Mouse (Mus musculus): Measurements from ENCODE around the gene Cmtm3. TPM values are rescaled to one million over a fixed set of nuclear protein-coding genes. Genes with fewer than 3 reads are reported as not detected.

Cmtm3 gene
- polyA plus RNA-seq, 1 experiment, result 20.9 TPM

DNA sequence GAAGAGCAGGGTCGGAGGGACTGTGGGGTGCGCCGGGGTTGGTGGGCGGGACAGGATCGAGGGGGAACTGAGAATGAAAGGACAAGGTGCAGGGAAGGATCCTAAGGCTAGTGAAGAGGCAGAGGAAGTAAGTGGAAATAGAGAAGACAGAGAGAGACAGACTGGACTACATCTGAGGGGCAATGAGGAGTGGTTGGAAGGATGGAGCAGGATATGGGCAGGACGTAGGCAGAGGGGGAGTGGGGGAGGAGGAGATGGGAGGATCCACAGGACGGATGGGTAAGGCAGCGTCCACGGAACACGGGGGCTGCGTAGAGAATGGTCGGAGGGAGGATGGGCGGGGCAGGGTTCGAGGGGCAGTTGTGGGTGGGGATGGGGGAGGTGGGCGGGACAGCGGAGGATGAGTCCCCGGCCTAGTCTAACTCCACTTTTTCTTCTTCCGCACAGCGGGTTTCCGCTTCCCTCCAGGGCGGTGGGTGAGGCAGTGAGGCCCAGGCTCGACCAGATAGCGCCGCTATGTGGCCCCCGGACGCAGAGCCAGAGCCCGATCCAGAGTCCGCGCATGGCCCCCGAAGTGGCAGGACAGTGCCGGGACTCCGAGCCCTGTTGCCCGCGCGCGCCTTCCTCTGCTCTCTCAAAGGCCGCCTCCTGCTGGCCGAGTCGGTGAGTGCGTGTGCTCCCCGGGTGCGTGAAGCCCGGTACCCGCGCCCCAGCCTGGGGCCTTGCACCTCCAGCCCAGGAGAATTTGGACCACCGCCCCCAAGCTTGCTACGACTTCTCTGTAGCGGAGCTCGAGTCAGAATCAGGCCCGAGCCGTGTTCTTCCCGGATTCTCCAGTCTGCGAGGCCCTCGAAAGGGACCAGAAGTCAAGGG lies 1.3 kb downstream of the Cmtm3 start:
- under 1% methylated on average over 54 of the region's 54 CpGs for WGBS
- no peak for DNase-seq (ENCODE audit: low read depth, low spot score)

DNA sequence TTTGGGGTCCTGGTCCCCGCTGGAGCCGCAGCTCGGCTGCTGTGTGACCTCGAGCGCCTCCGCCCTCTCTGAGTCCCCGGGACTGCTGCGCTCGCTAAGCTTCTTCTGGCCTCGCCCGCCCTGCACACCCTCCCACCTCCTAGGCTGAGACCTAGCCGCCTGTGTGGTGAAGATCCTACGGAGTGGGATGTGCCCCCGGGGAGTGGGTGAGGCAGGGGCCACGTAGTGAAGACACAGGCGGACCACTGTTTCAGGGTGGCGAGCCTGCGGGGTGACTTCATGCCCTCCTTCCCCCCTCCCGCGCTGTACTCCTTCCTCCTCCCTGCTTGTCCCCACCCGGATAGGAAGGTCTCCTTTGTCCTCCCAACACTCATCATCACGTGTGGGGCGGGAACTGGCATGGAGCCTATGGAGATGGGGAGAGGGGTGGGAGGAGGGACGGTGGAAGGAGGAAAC lies 1.9 kb downstream of the Cmtm3 start:
- WGBS, result 1% methylated on average over 24 of the region's 24 CpGs
- DNase-seq (ENCODE audit: low read depth, low spot score), result no peak

DNA sequence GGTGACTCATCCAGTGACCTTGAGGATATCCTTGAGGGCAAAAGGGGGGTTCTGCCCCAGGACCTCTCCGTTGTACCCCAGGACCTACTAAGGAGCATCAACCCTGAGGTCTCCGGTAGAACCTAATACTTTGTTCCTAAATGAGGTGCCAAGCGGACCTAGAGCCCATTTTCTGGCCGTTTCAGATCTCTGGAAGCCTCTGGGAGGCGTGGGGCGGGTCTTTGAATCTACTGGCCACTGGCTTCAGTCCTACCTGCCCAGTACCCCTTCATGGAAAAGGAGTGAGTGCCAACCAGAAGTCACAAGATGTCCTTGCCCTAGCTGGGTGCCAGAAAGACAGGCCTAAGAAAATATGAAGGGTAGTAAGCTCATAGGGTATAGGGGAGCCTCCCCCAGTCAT lies 2.5 kb downstream of the Cmtm3 start:
- no peak for DNase-seq (ENCODE audit: low read depth, low spot score)
- WGBS, result 59% methylated on average over 6 of the region's 6 CpGs

DNA sequence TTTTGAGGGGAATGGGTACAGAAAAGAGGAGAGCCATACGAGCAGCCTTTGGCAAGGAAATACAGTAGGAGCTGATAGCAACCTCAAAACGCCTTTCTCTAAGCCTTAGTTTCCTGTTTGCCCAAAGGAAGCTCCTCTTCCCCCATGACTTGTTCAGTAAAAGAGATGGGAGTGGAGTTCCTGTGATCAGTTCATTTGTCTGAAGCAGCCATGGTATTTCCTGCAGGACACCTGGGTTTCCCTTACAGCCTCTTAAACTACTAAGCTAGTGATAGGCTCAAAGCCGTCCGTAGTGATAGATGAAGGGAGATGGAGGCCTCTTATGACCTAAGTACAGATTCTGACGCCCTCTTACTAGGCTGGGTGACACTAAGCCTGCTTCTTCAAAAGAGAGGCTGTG lies 3.2 kb downstream of the Cmtm3 start:
- 73% methylated on average over 5 of the region's 5 CpGs for whole genome bisulfite sequencing
- DNase-seq (ENCODE audit: low read depth, low spot score), result no peak

DNA sequence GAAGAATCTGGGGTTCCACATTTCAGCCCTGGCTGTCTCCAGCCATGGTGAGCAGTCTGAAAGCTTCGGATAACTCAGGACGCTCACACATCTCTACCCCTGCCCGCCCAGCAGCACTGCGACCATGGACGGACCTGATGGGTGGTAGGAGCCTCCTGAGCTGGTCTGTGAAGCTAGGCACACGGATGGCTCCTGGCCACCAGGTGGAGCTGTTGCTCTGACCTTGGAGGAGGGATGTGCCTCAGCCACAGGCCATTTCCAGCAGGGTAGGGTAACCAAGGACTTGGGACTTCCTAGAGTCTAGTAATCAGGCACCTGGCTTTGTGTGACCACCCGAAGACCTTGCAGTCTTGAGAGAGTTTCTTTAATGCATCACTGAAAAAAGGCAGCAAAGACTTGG lies 4.7 kb downstream of the Cmtm3 start:
- DNase-seq (ENCODE audit: low read depth, low spot score), result peak; percentile 74
- WGBS, result 6% methylated on average over 7 of the region's 7 CpGs

DNA sequence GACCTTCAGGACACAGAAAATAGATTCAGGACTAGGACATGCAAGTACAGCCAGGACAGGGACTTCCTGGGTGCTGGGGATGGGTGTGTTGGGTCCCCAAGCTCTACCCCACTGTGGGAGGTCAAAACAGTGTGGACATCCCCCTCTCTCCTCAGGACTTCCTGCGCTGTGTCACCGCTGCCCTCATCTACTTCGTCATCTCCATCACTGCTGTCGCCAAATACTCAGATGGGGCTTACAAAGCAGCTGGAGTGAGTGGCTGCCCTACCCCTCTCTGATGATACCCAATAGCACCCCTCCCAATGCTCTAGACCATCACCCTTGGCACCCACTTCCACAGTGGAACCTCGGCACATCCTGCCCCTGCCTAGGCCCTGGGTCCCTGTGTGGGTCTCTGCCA lies 5.4 kb downstream of the Cmtm3 start:
- WGBS, result 93% methylated on average over 5 of the region's 5 CpGs
- DNase-seq (ENCODE audit: low read depth, low spot score), result no peak

DNA sequence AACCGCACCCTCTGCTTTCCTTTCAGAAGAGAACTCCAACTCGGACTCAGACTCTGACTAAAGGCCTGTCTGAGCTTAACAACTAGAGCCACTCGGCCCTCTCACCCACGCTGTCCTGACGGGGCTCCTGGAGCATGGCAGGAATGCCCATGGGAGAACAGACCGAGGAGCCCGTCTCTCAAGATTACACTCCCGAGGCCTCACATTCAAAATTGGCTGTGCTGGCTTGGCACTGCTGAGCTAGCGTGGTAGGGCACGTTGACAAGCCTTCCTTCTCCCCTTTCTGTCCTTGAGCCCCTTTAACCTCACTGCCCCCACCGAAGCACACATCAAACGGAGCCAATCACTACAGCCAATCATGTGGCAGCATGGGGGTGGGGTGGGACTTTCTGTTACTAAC lies 7.5 kb downstream of the Cmtm3 start:
- no peak for DNase-seq (ENCODE audit: low read depth, low spot score)
- 76% methylated on average over 12 of the region's 12 CpGs for WGBS

DNA sequence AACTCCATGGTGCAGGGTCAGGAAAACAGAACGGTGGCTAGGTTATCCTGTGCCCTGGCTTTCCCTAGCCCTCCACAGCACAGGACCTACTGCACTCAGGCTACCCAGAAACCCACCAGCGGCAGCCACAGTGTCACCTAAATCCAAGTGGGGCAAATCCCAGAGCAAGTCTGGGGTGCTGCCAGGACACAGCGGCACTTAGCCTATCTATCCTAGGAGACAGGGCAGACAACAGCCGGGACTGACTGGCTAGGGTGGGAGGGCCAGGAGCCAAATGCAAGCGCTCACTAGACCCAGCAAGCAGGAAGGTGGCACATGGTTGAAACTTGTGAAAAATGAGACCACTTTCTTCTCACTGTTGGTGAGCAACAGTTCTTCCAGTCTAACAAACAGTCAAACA lies 9.8 kb downstream of the Cmtm3 start:
- DNase-seq (ENCODE audit: low read depth, low spot score), result no peak
- WGBS, result 83% methylated on average over 5 of the region's 5 CpGs

DNA sequence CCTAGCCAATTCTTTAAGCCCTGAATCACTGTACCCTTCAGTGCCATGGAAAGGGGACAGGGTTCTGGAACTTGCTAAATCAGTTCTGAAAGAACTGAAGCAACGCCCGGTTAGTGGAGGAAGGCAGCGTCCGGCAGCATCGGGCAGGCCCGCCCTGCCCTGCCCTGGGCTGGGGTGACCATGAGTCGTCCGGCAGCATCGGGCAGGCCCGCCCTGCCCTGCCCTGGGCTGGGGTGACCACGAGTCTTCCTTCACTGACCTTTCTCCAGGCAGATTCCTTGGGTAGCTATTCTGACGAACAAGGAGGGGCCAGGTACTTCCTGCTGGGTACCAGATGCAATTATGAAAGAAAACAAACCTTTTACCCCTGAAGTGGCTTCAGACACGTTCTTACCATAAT lies 10.8 kb downstream of the Cmtm3 start:
- DNase-seq (ENCODE audit: low read depth, low spot score), result no peak
- WGBS, result 31% methylated on average over 13 of the region's 13 CpGs

DNA sequence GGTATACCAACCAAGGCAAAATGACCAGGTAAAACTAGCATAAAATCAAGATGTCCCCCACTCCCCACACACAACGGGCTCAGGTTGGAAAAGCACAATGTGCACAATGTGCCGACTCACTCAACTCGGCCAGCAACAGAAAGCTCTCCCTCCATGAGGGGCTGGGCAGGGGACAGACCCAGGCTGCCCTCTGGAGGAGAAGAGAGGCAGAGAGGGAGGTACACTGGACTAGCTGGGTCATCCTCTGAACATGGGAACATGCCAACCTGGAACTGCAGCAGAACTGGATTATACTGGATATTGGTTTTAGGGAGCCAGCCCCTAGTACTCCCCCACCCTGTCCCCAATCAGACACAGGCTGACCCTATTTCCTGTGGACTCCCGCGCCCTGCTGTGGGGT lies 14.0 kb downstream of the Cmtm3 start:
- DNase-seq (ENCODE audit: low read depth, low spot score), result no peak
- 71% methylated on average over 5 of the region's 5 CpGs for WGBS

DNA sequence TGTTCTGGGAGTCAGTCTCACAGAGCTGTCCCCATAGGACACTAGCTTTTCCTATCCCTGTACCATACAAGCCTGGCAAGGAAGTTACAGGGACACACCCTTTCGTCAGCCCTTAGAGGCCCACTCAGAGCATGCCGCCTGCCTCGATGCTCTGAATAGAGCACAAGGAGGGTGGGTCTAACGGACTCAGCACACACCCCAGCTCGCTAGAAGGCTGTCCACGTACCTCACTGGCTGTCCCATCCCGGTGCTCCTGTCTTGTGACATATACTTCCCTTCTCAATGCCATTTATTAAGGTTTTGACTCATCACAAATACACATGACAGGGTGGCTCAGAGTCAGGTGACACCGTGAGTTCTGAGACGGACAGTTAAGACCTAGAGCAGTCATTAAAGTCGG lies 15.3 kb downstream of the Cmtm3 start:
- 76% methylated on average over 10 of the region's 10 CpGs for WGBS
- no peak for DNase-seq (ENCODE audit: low read depth, low spot score)

DNA sequence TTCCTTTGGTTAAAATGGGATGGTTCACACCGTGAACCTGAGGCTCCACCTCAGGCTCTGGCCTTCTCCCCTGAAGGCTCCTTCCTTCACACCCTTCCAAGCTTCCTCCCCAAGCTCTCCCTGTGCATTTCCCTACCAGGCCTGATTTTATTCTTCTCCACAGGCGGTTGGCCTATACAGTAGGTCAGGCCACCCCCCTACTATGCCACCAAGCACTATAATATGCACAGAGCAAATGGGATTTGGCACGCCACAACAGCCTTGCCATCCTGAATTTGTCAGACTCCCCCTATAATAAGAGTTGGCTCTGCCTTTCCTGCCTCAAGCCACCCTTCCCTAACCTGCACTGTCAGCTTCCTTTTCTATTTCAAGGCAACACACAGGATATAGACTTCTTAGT lies 19.4 kb downstream of the Cmtm3 start:
- no peak for DNase-seq (ENCODE audit: low read depth, low spot score)
- 86% methylated on average over 3 of the region's 3 CpGs for WGBS

DNA sequence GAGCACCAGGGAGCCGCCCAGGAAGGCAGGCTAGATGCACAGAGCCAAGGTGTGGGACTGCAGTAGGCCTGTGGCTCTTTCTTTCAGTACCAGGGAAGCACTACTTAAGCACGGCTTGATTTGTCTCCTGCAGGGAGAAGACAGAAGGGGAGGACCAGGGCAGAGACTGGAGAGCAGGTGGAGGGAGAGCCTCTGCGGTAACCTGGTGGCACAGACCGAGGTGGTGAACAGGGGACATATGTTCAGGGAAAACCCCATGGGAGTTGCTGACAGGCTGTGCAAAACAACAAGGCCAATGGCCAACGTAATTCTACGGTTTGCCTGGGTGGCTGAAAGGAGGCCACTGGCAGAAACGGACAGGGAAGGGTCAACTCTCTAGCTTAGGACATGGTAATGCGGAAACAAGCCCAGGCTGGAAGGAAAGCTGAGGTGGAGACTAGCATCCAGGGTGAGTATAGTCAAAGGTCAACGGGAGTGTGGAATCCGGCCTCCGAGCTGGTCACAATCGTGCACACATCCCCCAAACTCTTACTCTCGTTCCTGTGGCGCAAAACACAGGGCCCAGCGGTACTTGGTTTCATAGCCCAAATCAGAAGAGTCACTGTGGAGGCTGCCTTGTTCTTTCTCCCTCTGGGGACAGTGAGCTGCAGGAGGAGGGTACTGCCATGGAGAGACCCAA lies 20.7 kb downstream of the Cmtm3 start:
- no peak for DNase-seq (ENCODE audit: low read depth, low spot score)
- WGBS, result 79% methylated on average over 15 of the region's 15 CpGs

DNA sequence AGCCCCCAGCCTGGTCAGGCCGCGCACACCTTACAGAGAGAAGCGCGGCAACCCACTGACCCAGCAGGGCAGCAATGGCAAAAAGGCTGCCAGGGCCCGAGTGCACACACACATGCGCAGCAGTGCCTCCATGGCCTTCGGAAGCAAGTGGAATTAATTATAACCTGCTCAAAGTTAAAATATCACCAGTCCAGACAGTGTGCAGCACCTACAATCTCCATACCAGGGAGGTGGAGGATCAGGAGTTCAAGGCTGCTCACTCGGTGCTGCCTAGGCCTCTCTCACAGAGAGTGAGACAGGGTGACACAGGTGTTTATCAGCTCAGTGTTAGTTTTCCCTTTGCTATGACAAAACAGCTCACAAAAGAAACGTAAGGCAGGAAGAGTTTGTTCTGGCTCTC lies 26.5 kb downstream of the Cmtm3 start:
- 85% methylated on average over 9 of the region's 9 CpGs for WGBS
- DNase-seq (ENCODE audit: low read depth, low spot score), result no peak

DNA sequence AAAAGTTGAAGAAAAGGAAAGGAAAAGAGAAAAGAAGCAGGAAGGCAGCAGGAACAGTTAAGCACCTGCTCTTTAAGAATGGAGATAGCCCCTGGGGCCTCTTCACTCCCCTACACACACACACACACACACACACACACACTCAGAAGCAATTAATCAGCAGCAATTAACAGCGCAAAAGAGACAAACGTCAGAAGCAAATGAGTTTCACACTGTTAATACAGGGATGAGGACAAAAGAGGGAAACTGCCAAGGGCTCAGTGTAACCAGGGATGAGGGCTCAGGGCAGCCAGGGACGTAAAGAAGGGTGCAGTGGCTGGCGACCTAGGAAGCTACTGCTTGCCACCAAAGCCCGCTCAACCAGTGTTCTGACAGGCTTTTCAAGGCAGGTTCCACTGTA lies 28.2 kb downstream of the Cmtm3 start:
- 73% methylated on average over 5 of the region's 5 CpGs for WGBS
- DNase-seq (ENCODE audit: low read depth, low spot score), result no peak

DNA sequence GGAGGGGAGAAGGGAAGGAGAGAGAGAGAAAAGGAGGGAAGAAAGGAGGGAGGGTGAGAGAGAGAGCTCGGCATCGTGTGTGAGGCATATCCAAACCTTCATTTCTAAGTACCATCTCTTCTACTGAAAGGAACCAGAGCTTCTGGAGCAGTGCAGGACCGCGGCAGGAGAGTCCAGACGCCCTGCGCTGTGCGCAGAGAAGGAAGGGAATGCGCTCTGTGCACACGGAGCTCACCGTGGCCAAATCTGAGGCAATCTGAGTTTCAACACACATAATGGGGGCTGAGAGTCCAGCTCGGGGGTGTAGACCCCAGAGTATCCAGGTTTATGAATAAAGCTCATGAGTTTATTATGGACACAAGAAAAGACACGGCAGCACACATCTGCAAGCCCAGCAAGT lies 30.4 kb downstream of the Cmtm3 start:
- WGBS, result 68% methylated on average over 12 of the region's 12 CpGs
- no peak for DNase-seq (ENCODE audit: low read depth, low spot score)

DNA sequence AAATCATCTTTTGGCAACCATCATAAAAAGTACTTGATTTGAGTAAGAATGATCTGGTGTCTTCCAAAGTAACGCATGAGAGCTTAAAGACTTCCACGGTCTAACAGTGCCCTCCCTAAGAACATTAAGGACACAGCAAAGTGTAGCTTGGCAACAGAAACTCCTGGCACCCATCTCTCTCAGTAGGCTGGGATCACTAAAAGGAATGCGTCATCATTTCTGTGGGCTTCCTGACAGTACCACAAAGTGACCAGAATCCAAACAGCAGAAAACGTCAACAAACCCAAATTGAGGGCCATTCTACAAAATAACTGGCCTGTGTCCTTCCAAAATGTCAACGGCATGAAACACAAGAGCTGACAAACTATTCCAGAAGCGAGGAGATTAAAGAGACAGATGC lies 30.9 kb downstream of the Cmtm3 start:
- WGBS, result 63% methylated on average over 6 of the region's 6 CpGs
- no peak for DNase-seq (ENCODE audit: low read depth, low spot score)

DNA sequence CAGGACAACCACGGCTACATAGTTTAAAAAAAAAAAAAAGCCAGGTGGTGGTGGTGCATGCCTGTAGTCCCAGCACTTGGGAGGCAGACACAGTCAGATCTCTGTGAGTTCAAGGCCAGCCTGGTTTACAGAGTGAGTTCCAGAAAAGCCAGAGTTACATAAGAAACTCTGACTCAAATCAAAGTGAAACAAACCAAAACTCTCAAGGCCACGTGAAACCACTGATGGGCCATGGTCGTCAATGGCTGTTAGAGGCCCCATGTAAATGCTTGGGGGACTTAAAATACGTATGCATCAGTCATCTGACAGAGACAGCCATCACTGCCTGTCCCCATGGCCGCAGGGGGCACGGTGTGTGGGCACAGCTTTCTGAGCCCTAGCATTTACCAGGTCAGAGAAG lies 31.9 kb downstream of the Cmtm3 start:
- 88% methylated on average over 6 of the region's 6 CpGs for WGBS
- DNase-seq (ENCODE audit: low read depth, low spot score), result no peak

DNA sequence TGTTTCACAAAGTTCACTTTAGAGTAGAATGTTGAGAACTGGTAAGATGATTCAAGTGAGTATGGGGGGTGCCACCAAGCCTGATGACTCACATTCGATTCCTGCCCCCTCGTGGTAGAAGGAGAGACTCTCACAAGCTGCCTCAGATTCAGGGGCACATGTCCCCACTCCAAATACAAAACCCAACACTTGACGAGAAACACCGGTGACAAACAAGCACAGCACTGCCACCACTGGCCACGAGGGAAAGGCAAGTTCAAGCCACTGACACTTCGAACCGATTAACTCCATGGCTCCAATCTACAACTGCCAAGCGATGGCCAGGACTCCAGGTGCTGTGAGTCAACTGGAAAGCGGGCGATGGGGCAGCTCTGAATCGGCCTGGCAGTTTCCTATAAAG lies 34.6 kb downstream of the Cmtm3 start:
- 32% methylated on average over 11 of the region's 11 CpGs for WGBS
- no peak for DNase-seq (ENCODE audit: low read depth, low spot score)

DNA sequence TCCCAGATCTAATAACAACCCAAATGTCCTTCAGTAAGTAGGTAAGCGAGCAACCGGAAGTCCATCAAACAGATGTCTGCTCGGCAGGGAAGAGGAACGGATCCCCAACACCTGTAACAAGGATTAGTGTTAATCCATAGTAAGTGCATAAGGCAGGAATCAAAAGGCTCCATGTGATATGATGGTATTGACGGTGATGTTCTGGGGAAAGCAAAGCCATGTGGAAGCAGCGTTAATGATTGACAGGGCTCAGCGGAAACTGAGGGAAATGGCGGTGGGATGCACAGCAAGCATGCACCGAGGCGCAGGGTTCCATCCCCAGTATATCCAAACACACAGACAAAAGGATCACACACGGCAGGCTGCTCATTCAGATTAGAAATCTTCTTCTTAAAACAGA lies 35.1 kb downstream of the Cmtm3 start:
- 30% methylated on average over 11 of the region's 11 CpGs for WGBS
- no peak for DNase-seq (ENCODE audit: low read depth, low spot score)
